Mouse (Mus musculus): ENCODE data around the gene Paf1.
A peak's percentile ranks its signal among the peaks of the same experiment; 100 is the strongest.

GRCm38 (mm10) chr7:28350155-28350883 lies 42.4 kb upstream of the Paf1 start, which contains the start of gene Rps16:
- TF ChIP-seq CTCF (IDR thresholded peaks at IDR 0.05 in 2 of 3, conservative IDR thresholded peaks at IDR 0.05 in 1 of 3; ENCODE audit: control insufficient read depth in 1 of 3, insufficient read depth in 1 of 3, low read depth in 2 of 3, low read length in 3 of 3, poor library complexity in 1 of 3, severe bottlenecking in 1 of 3) (no peak), KAT2A (conservative IDR thresholded peaks at IDR 0.05; ENCODE audit: low read depth, low read length) (peak; percentile 92), ZC3H11A (IDR thresholded peaks at IDR 0.05; ENCODE audit: low read depth, low read length) (no peak), EP300 (IDR thresholded peaks at IDR 0.05; ENCODE audit: low read depth in 1 of 2, low read length in 2 of 2) (no peak)

Data from MEL (cell line).